In genomic region chr1:54629106-54629505, GRCm38 (mm10) we compare ENCODE assay signal across 27 mouse cellular contexts.
"Had no signal": no experiment of that assay in that cellular context is flagged by ENCODE, and none has a peak within 500 bp of the region (broad histone marks: within the 10 kb centered on the region; RNA-seq: fewer than 3 reads in every experiment).

No protein-coding gene starts in this region.

- H3K9me3 ChIP-seq: heart, embryonic 13.5 days; heart, embryonic 15.5 days; hindbrain, embryonic 13.5 days; hindbrain, embryonic 15.5 days; limb, embryonic 13.5 days; liver, embryonic 13.5 days; liver, embryonic 15.5 days had no signal

- DNase-seq: gastrocnemius, adult 2 months; gastrocnemius, postnatal 10 days; gastrocnemius, postnatal 25 days; heart, adult 11 months; heart, adult 2 months; heart, postnatal 14 days; heart, postnatal 36 days; kidney, adult 18-20 months; kidney, adult 8-10 months; kidney, postnatal 10 days; kidney, postnatal 25 days; kidney, postnatal 4 days; layer of hippocampus, adult 9-11 months; layer of hippocampus, postnatal 36 days; liver; liver, embryonic 13.5 days; liver, postnatal 0 days had no signal

- H3K27ac ChIP-seq: heart, adult 2 months; heart, embryonic 13.5 days; heart, embryonic 15.5 days; hindbrain, embryonic 13.5 days; hindbrain, embryonic 15.5 days; hindbrain, postnatal 0 days; limb, embryonic 13.5 days; liver, embryonic 13.5 days; liver, embryonic 15.5 days had no signal

- ATAC-seq: hindbrain, postnatal 0 days; intestine, embryonic 16.5 days; liver, postnatal 0 days had no signal

- H3K4me3 ChIP-seq: gastrocnemius, adult 2 months; heart, adult 2 months; heart, embryonic 13.5 days; heart, embryonic 15.5 days; hindbrain, embryonic 13.5 days; hindbrain, embryonic 15.5 days; limb, embryonic 13.5 days; liver, embryonic 13.5 days; liver, embryonic 15.5 days had no signal

- H3K27me3 ChIP-seq: heart, embryonic 13.5 days; heart, embryonic 15.5 days; hindbrain, embryonic 13.5 days; hindbrain, embryonic 15.5 days; limb, embryonic 13.5 days; liver, embryonic 13.5 days; liver, embryonic 15.5 days had no signal

- H3K4me1 ChIP-seq: heart, embryonic 13.5 days; heart, embryonic 15.5 days; hindbrain, embryonic 13.5 days; hindbrain, embryonic 15.5 days; limb, embryonic 13.5 days; liver, embryonic 13.5 days; liver, embryonic 15.5 days had no signal

- H3K4me2 ChIP-seq: heart, embryonic 11.5 days; heart, embryonic 13.5 days; heart, embryonic 15.5 days; hindbrain, embryonic 13.5 days; hindbrain, embryonic 15.5 days; limb, embryonic 13.5 days; liver, embryonic 11.5 days; liver, embryonic 13.5 days; liver, embryonic 15.5 days had no signal

- H3K9ac ChIP-seq: heart, embryonic 13.5 days; heart, embryonic 15.5 days; hindbrain, embryonic 13.5 days; hindbrain, embryonic 15.5 days; limb, embryonic 13.5 days; liver, embryonic 13.5 days; liver, embryonic 15.5 days; liver, postnatal 0 days had no signal

- H3K36me3 ChIP-seq: heart, embryonic 13.5 days; heart, embryonic 15.5 days; hindbrain, embryonic 13.5 days; hindbrain, embryonic 15.5 days; limb, embryonic 13.5 days; liver, embryonic 13.5 days; liver, embryonic 15.5 days had no signal
